Mouse (Mus musculus): ENCODE results near the gene Hace1.

- no peak for TF ChIP-seq CTCF (IDR thresholded peaks at IDR 0.05; ENCODE audit: low read depth)
- TF ChIP-seq EP300 (IDR thresholded peaks at IDR 0.05; ENCODE audit: low read depth), result no peak
Observed at GRCm38 (mm10) chr10:45583829-45584228, 6.2 kb downstream of the Hace1 start.
